Comparison of ENCODE assay signal across 8 mouse cellular contexts in genomic region chr6:117862899-117863620, GRCm38 (mm10). TPM values are rescaled to one million over a fixed set of nuclear protein-coding genes. Genes with fewer than 3 reads are reported as not detected.
DNase-seq lines count a peak whose midpoint lies in the region; ATAC-seq and TF ChIP-seq lines count a peak whose summit lies in the region.

No protein-coding gene starts in this region.

- peak overlapping the region; percentile 75 for H3K4me2 ChIP-seq in limb, embryonic 14.5 days (replicated peaks; ENCODE audit: low read depth, low read length, severe bottlenecking)
- H3K4me2 ChIP-seq in midbrain, embryonic 14.5 days (ENCODE audit: low read length): peak overlapping the region; percentile 93

- peak; percentile 82 for ATAC-seq in limb, embryonic 14.5 days (ENCODE audit: low FRiP score, low read depth)
- ATAC-seq in midbrain, embryonic 14.5 days (ENCODE audit: low FRiP score, low TSS enrichment): peak; percentile 90

- peak overlapping the region; percentile 60 for H3K4me3 ChIP-seq in heart, adult 2 months
- peak overlapping the region; percentile 64 for H3K4me3 ChIP-seq in limb, embryonic 14.5 days (replicated peaks; ENCODE audit: low read length)
- H3K4me3 ChIP-seq in midbrain, embryonic 14.5 days (replicated peaks; ENCODE audit: low read depth, low read length): peak overlapping the region; percentile 80

- WGBS in heart, adult 2 months: 3% methylated on average over 26 of the region's 26 CpGs
- 4% methylated on average over 26 of the region's 26 CpGs for WGBS in limb, embryonic 14.5 days
- 4% methylated on average over 26 of the region's 26 CpGs for WGBS in midbrain, embryonic 14.5 days

- no peak for TF ChIP-seq EP300 in heart, adult 2 months (IDR thresholded peaks at IDR 0.05; ENCODE audit: insufficient read depth, low read depth, low read length)

- peak overlapping the region; percentile 45 for H3K9ac ChIP-seq in heart, adult 2 months (ENCODE audit: low read depth, low read length)
- H3K9ac ChIP-seq in limb, embryonic 14.5 days (ENCODE audit: low read depth, low read length, severe bottlenecking): peak overlapping the region; percentile 67
- H3K9ac ChIP-seq in midbrain, embryonic 14.5 days (replicated peaks; ENCODE audit: low read length): peak overlapping the region; percentile 84

- no peaks in the 10 kb centered on the region; the same call in 1 of the 2 replicates for H3K27me3 ChIP-seq in heart, adult 2 months (ENCODE audit: control insufficient read depth, insufficient read depth, low read length)
- no peaks in the 10 kb centered on the region for H3K27me3 ChIP-seq in limb, embryonic 14.5 days (ENCODE audit: control insufficient read depth, insufficient read depth, low read length)
- H3K27me3 ChIP-seq in midbrain, embryonic 14.5 days (ENCODE audit: control insufficient read depth, insufficient read depth, low read length): no peaks in the 10 kb centered on the region

- TF ChIP-seq CTCF in heart, adult 2 months (IDR thresholded peaks at IDR 0.05): no peak

- TF ChIP-seq POLR2A in heart, adult 2 months (IDR thresholded peaks at IDR 0.05; ENCODE audit: insufficient read depth, low read depth, low read length): no peak
- 0 out of 2 replicates have a peak, but pooled peaks have one; percentile 8 for TF ChIP-seq POLR2A in limb, embryonic 14.5 days (IDR thresholded peaks at IDR 0.05; ENCODE audit: borderline replicate concordance, extremely low read depth, insufficient read depth, insufficient read length)

- DNase-seq in 3T3-L1 (ENCODE audit: low read depth, low spot score) (peak; percentile 76), ZHBTc4 (ENCODE audit: low read depth, low spot score) (peak; percentile 81)
- DNase-seq in embryo, embryonic 9.5 days (ENCODE audit: extremely low spot score): peak; percentile 72
- DNase-seq in heart, adult 2 months: peak; percentile 44 to 45
- DNase-seq in kidney, adult 18-20 months: peak; percentile 44
- peak; percentile 71 for DNase-seq in limb, embryonic 14.5 days (ENCODE audit: low spot score)
- peak; percentile 89 for DNase-seq in midbrain, embryonic 14.5 days
- DNase-seq in spleen, postnatal 36 days (ENCODE audit: low spot score in 2 of 2): peak; percentile 57 to 70

- intact Hi-C loops in heart, adult 2 months (cut with DNase I): no loop called here

- no peaks in the 10 kb centered on the region for H3K36me3 ChIP-seq in heart, adult 2 months (ENCODE audit: control insufficient read depth, insufficient read depth, low read length)
- no peaks in the 10 kb centered on the region for H3K36me3 ChIP-seq in limb, embryonic 14.5 days (ENCODE audit: control insufficient read depth, insufficient read depth, low read length)
- H3K36me3 ChIP-seq in midbrain, embryonic 14.5 days (ENCODE audit: control insufficient read depth, insufficient read depth, low read length): no peaks in the 10 kb centered on the region

- H3K4me1 ChIP-seq in heart, adult 2 months (ENCODE audit: control insufficient read depth, insufficient read depth, low read length): peaks cover 1% of the 10 kb centered on the region
- 0 out of 2 replicates have a peak, but pooled peaks cover 5% of the 10 kb centered on the region for H3K4me1 ChIP-seq in limb, embryonic 14.5 days (ENCODE audit: control insufficient read depth, insufficient read depth, low read length)
- peaks cover 7% of the 10 kb centered on the region for H3K4me1 ChIP-seq in midbrain, embryonic 14.5 days (ENCODE audit: control insufficient read depth, insufficient read depth, low read length)

- H3K79me2 ChIP-seq in heart, adult 2 months (replicated peaks; ENCODE audit: control insufficient read depth, insufficient read depth, low read length): no peaks in the 10 kb centered on the region

- H3K27ac ChIP-seq in heart, adult 2 months: no peak overlapping the region
- H3K27ac ChIP-seq in limb, embryonic 14.5 days (replicated peaks; ENCODE audit: low read depth, low read length): no peak overlapping the region
- no peak overlapping the region for H3K27ac ChIP-seq in midbrain, embryonic 14.5 days (replicated peaks; ENCODE audit: low read depth, low read length)

- no peaks in the 10 kb centered on the region for H3K9me3 ChIP-seq in limb, embryonic 14.5 days (ENCODE audit: control insufficient read depth, low read length)
- no peaks in the 10 kb centered on the region for H3K9me3 ChIP-seq in midbrain, embryonic 14.5 days (ENCODE audit: control insufficient read depth, low read length)

RNA-seq across cellular contexts. Expression of gene Zfp239, which starts 1.2 kb away (rescaled TPM):
- total RNA-seq in heart, adult 2 months (2021): under 1 TPM; 0.47 to 0.64 TPM
- 0.09 and 0.29 TPM in 2 replicates for polyA plus RNA-seq in heart, adult 2 months (2012; rRNA removed)
- polyA plus RNA-seq in limb, embryonic 14.5 days (2012; rRNA removed): 7.4 and 8.6 TPM in 2 replicates
- 9.7 and 11.8 TPM in 2 replicates for polyA plus RNA-seq in limb, embryonic 14.5 days (2014; fragmentation: Nextera tagmentation; extraction: Ambion mirVana)
- polyA plus RNA-seq in midbrain, embryonic 14.5 days (2014; fragmentation: Nextera tagmentation; extraction: Ambion mirVana): 10.1 and 13.2 TPM in 2 replicates

RNA-seq across cellular contexts. Expression of gene Zfp637, which starts 22.1 kb away (rescaled TPM):
- total RNA-seq in heart, adult 2 months (2021): 10 to 100 TPM; 28.4 to 30.9 TPM
- polyA plus RNA-seq in heart, adult 2 months (2012; rRNA removed): 23.5 and 27.8 TPM in 2 replicates
- polyA plus RNA-seq in limb, embryonic 14.5 days (2012; rRNA removed): 67.2 and 85.1 TPM in 2 replicates
- 148 and 172 TPM in 2 replicates for polyA plus RNA-seq in limb, embryonic 14.5 days (2014; fragmentation: Nextera tagmentation; extraction: Ambion mirVana)
- polyA plus RNA-seq in midbrain, embryonic 14.5 days (2014; fragmentation: Nextera tagmentation; extraction: Ambion mirVana): 152 and 165 TPM in 2 replicates

RNA-seq across cellular contexts. Expression of gene Hnrnpf, which starts 37.1 kb away (rescaled TPM):
- 100 to 1,000 TPM; 185 to 192 TPM for total RNA-seq in heart, adult 2 months (2021)
- polyA plus RNA-seq in heart, adult 2 months (2012; rRNA removed): 66.1 and 95.9 TPM in 2 replicates
- polyA plus RNA-seq in limb, embryonic 14.5 days (2012; rRNA removed): 385 and 486 TPM in 2 replicates
- polyA plus RNA-seq in limb, embryonic 14.5 days (2014; fragmentation: Nextera tagmentation; extraction: Ambion mirVana): 609 and 633 TPM in 2 replicates
- 215 and 312 TPM in 2 replicates for polyA plus RNA-seq in midbrain, embryonic 14.5 days (2014; fragmentation: Nextera tagmentation; extraction: Ambion mirVana)
